Mouse (Mus musculus) brain, embryonic 14.5 days (tissue): ENCODE measurements around the gene Mettl1.

Experiments
- CTCF ChIP-seq: fragments of 200-500 bp; IDR thresholded peaks from 2 replicates; pipeline ENCODE4 v1.5.1; 2012; ENCODE audit warnings: inconsistent platforms, mild to moderate bottlenecking, moderate library complexity, borderline replicate concordance; ENCODE audit not compliant: insufficient read depth, insufficient read length; ENCODE audit errors: extremely low read depth
- POLR2A ChIP-seq: fragments of 200-500 bp; IDR thresholded peaks from 2 replicates; pipeline ENCODE4 v1.6.1; 2012; ENCODE audit warnings: mild to moderate bottlenecking, inconsistent platforms, borderline replicate concordance; ENCODE audit not compliant: poor library complexity, insufficient read depth, insufficient read length, severe bottlenecking; ENCODE audit errors: extremely low read depth

DNA sequence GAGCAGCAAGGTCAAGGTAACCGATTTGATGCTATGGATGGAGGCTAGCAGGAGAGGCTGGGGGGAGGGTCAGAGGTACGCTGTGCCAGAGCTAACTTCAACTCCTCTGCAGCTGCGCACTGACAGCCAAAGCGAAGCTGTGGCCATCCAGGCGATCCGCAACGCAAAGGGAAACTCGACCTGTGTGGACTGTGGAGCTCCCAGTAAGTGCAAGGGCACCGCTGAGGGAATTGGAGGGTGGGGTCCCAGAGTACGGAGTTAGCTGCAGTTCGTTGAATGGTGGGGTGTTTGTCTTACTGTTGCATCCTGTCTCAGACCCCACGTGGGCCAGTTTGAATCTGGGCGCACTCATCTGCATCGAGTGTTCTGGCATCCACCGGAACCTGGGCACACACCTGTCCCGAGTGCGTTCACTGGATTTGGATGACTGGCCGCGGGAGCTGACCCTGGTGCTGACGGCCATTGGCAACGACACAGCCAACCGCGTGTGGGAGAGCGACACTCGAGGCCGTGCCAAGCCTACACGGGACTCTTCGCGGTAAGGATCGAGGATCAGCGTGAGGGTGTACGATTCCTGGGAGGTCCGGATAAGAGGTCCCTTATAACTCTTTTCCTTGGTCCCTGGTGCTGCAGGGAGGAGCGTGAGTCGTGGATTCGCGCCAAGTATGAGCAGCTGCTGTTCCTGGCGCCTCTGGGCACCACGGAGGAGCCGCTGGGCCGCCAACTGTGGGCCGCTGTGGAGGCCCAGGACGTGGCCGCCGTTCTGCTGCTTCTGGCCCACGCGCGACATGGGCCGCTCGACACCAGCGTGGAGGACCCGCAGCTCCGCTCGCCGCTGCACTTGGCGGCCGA lies 49.6 kb downstream of the Mettl1 start:
- TF ChIP-seq POLR2A (no peak), CTCF (no peak)
